Mouse (Mus musculus) heart, postnatal 36 days (tissue): ENCODE measurements around the gene Cdh20. TPM values are rescaled to one million over a fixed set of nuclear protein-coding genes. Genes with fewer than 3 reads are reported as not detected.
"Not testable (repeated sequence)": the region's sequence is repeated elsewhere in the genome, so short reads cannot be mapped to it uniquely, and the experiment has no call there.

Experiments used
- DNase-seq, 2 experiments: peaks; one replicate each; pipeline ENCODE4 v3.0.0; 2021 to 2022
- intact Hi-C: fragments of 180-260 bp; cut with DNase I; formaldehyde crosslinking; loops from one replicate; pipeline ENCODE4 v1.15.1; 2025
- total RNA-seq, 2 experiments: library from RNA; stranded (reverse); gene quantifications; 2 replicates each; pipeline ENCODE4 v1.2.3; 2021

Gene Cdh20
- total RNA-seq, 2 experiments from 2014 or later, result 0.62 to 1.4 TPM

DNA sequence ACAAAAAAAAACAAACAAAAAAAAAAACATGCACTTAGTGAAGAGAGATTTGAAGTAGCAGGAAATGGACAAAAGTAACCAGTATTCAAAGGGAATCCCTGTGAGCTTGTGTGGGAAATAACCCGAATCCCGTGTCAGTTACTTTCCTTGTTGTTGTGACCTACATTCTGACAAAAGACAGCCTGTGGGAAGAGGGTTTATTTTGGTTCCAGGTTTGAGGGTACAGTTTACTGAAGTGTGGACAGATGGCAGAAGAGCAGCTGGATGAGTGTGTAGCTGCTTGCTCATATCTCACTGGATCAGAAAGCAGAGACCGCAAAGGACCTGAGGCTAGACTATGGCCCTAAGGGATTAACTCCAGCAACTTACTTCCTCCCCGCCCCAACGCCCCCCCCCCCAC, 135.1 kb downstream of the Cdh20 start:
- no peak for DNase-seq
- intact Hi-C loops, result no loop called here

DNA sequence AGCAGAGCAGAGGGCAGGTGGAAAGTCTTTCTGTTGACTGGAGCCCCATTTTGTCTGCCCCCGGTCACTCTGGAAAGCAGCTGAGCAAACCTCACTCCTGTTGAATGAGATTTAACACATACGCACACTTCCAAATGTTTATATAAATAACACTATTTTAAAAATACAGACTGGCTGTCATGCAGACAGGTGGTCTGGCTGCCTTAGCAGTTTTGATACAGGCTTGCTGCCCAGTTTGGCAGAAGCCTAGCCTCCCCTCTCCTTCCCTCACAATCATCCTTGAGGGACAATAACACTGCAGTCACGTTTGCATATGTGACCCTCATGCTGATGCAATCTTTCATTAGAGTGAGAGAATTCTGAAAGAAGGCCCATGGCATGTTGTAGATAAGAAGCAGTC, 144.1 kb downstream of the Cdh20 start:
- intact Hi-C loops, result no loop called here
- no peak for DNase-seq

DNA sequence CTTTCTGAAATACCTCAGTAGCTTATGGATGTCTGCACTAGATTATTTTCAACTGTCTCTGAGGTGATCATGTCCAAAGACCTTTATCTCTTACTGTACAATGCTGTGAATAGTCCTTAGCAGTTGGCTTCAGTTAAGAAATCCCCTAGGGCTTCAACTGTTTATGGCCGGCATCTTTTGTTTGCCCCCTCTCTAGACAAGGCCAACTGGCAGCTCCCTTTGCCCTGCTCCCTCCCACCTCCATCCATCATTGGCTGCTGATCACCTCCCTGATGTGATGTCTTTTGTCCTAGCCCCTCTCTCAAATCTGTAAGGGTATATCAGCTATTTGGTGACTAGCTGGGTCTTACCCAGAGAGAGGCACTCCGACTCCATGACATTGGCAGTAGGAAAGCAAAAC, 148.2 kb downstream of the Cdh20 start:
- intact Hi-C loops, result no loop called here
- DNase-seq, result no peak

DNA sequence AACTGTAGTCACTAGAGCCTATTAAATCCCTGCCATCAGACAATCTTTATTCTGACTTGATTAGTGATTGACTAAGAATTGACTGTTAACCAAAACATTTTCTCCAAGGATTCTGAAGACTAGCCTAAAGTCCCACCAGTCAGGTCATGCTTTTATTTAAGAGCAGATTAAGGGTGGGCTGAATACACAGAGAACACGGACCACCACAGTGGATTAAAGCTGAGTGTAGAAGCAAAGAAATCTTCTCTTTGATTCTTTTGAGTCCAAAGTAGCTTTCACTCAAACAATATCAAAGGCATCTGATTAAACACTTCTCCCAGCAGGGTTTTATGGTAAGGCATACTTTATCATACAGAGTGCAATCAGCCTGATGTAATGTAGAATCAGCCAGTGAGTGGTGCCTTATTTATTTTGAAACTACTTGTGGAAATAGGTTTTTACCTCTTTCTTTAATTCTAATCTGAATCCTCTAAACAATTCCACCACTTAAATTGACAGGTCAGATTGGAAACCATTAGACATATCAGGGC, 149.0 kb downstream of the Cdh20 start:
- no peak for DNase-seq
- intact Hi-C loops, result no loop called here

DNA sequence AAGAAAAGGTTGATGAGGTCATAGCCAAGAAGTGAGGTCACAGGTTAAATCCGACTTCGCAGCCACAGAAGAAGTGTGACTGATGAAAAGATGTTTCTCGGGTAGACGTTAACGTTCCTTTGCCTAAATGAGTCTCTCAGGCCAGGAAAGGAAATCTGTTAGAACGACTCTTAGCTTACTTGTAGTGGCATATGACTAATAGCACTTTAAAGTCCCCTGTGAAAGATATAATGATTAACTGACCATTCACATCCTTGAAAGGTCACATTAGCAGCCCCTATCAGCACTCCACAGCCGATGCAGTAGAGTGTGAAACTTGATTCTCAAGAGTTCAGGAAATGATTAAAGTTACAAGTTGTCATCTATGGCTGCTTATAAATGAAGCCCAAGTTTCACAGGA, 164.7 kb downstream of the Cdh20 start:
- no peak for DNase-seq
- intact Hi-C loops, result no loop called here

DNA sequence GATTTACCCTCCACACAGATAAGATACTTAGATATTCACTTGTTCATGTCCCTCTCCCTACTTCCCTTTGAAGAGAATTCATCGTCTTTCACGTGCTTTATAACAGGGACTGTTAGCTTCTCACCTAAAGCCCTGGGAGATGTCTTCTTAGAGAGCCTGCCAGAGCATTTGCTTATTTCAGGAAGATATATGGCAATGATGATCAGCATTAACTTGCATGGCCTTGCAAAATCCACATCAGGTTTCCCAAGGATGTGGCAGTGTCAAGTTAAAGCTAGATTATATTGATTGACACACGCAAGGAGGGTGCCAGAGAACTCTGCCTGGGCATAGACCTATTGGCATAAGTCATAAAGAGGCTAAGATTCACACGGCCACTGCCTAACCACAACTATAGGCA, 168.6 kb downstream of the Cdh20 start:
- intact Hi-C loops, result no loop called here
- no peak for DNase-seq

DNA sequence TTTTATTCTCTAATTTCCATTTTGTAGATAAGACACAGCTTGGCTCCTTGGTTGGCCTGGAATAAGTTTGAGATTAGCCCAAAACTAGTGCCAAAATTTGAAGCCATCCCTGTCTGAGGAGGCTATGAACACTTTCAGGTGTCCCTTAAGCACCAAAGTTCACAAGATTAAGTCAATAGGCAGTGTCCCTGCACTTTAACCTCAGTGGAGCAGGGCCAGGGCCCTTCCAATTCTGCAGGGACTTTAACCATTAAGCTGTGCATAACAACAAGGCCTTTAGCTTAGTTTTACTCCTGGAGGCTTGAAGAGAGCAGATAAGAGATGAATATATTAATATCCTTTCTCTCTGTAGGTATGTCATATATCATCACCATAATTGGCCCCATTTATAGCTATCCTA, 170.8 kb downstream of the Cdh20 start:
- DNase-seq, result no peak
- intact Hi-C loops, result no loop called here

DNA sequence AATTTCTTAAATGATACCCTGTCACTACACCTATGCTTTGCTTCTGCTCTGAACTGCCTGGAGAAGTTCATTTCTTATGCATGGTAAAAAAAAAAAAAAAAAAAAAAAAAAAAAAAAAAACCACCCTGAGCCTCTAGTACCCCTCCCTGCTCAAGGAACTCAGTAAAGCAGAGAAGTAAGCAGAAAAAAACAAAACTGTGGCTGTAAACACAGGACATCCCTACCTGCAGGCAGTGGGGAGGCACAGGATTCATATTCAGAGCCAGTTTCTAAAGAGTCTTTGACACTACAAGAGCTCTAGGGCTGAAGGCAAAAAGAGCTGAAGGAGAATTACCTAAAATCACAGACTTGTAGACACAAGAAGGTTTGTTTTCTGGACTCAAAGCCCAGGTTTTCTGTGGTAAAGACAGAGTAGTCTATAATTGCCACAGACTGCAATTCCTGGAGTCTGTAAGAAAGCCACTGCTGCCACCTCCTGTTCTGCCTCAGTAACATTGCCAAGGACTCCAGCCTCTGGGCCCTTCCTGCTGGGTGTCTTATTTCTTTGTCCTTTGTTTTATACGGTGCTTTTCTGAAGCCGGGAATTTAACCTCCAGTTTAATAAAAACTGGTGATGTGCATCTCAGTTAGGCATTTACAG, 176.3 kb downstream of the Cdh20 start:
- intact Hi-C loops, result loop anchor here (1.0 to 10.0 kb wide), 2 partner anchors 188 to 320 kb away; no protein-coding TSS in a partner anchor
- peak; percentile 10 to 15 for DNase-seq

DNA sequence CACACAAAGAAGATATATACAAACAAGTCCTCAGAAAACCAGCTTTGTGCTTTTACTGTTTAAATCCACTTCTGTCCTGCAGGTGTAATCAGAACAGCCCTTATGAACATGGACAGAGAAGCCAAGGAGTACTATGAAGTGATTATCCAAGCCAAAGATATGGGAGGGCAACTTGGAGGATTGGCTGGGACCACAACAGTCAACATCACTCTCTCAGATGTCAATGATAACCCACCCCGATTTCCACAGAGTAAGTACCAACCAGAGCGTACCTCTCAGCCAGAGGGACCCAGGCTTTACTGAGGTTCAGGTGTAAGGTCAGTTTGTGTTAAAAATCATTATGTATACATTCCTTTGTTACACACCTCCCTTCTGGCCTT, 176.8 kb downstream of the Cdh20 start:
- DNase-seq, result no peak
- intact Hi-C loops, result loop anchor here (10.0 kb wide), 1 partner anchor 320 kb away; no protein-coding TSS in a partner anchor

DNA sequence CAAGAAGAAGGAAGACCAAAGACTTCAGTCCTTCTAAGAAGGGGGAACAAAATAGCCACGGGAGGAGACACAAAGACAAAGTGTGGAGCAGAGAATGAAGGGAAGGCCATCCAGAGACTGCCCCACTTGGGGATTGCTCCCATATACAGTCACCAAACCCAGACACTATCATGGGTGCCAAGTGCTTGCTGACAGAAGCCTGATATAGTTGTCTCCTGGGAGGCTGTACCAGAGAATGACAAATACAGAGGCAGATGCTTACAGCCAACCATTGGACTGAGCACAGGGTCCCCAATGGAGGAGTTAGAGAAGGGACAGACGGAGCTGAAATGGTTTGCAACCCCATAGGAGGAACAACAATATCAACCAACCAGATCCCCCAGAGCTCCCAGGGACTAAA, 181.3 kb downstream of the Cdh20 start:
- intact Hi-C loops, result loop anchor here (10.0 kb wide), 1 partner anchor 325 kb away; no protein-coding TSS in a partner anchor

DNA sequence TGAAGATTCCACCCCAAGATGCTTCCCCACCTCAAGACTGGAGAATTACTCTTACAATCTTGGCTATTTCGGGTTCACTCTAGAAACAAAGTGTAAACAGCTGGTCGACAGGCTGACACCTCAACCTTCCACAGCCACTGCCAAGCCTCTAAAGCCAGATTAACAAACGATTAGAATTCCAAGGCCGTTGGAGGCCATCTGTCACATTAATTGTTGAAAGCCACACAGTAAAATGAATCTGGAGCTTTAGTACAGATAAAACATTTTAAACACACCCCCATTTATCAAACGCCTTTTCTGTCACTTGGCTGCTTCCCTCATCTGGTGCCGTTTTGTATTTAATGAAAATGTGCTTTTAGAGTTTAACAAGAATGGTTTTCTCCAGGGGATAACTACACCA, 188.7 kb downstream of the Cdh20 start:
- intact Hi-C loops, result no loop called here
- no peak for DNase-seq

More for the DNA sequence above, 181.3 kb downstream of the Cdh20 start:
- DNase-seq, result not testable (repeated sequence)

DNA sequence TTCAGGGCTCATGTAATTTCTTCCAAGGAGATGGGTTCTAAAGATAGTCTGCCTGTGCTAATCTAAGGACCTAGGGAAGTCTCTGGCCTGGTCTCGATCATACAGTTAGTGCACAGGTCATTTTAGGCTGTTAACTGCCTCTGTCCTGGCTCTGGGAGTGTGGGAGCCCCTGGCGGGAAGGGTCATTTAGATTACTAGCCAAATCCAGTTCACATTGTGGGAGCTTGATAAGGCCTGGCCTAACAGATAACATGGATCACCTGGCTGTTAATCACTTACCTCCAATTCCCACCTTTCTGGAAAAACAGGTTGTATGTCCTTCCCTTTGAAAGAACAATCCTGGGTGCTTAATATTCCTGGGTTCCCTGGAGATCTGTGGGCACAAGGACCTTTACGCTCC, 193.3 kb downstream of the Cdh20 start:
- DNase-seq, result no peak
- intact Hi-C loops, result no loop called here

DNA sequence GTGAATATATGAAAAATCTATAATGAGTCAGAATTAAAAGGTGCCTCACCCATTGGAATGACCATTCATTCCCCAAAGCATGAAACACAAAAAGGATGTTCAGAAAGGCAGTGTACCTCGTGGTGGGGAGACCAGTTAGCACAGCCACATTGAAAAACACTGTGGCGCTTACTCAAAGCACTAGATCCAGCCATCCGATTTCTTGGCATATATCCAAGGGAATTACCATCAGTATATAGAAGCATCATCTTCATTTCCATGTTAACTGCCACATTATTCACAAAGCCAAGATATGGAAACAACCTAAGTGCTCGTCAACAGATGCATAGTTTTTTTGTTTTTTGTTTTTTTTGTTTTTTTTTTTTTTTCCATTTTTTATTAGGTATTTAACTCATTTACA, 193.9 kb downstream of the Cdh20 start:
- DNase-seq, result no peak
- intact Hi-C loops, result no loop called here

DNA sequence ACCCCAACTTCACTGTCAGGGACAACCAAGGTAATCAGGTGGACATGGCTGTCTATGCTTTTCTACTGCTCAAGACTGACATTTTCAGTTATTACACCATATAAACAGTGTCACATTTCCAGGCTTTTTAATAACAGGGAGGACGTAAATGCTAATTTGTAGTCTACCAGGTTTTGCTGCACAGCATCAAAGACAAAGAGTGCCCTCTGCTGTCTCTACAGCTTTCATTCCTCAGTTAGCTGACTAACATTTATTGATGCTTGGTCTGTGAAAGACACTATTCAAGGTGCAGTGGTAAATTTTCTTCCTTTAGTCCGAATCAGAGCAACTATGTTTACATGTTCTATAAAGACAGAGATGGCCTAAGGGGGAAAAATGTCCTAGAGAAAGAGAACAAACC, 210.7 kb downstream of the Cdh20 start:
- DNase-seq, result no peak
- intact Hi-C loops, result loop anchor here (2.0 kb wide), 1 partner anchor 1178 kb away; no protein-coding TSS in a partner anchor

DNA sequence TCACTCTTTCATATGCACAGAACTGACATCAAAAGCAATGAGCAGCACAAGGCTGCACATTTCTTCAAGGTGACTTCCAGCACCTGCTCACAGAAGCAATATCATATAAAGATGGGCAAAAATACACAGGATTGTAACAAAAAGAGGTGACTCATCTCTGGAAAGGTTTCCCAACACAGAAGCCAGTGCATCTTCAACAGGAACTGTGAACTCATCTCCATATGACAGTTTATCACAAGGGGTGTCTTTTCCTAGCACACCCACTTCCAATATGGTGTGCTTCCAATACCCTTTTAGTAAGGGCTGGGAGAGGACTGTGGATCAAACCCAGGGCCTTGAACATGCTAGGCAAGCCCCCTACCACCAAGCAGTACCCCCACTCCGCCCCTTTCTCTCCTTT, 211.9 kb downstream of the Cdh20 start:
- no peak for DNase-seq
- intact Hi-C loops, result no loop called here

DNA sequence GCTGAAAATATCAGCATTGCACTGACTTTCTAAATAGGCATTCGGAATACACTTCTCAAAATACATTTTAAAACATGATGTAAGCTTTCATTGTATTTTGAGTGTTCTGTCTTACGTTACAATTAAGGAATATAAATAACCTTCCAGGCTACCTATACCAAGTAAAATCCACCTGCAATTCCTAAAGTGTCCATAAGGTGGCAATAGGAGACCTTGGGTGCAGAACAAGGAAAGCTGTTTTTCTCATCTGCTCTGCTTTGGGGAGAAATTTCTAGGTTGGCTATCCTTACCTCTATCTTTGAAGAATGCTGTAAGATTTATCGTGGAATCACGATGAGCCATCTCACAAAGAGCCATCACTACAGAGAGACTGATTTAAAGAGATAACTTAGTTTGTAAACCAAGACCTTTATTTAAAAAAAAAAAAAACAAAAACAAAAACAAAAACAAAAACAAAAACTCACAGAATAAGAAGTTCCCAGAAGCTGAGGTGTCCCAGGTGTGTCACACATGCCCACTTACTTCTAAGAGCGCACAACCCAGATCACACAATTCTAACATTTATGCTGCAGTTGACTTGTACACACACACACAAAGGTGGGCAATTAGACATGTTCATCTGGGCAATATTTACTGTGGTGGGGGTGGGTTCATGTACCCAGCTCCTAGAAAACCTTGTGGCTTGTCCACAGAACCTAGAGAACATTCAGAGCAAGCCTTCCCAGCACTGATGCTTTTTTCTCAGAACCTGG, 218.1 kb downstream of the Cdh20 start:
- no peak for DNase-seq
- intact Hi-C loops, result loop anchor here (1.0 to 5.0 kb wide), 4 partner anchors 106 to 644 kb away; no protein-coding TSS in a partner anchor

DNA sequence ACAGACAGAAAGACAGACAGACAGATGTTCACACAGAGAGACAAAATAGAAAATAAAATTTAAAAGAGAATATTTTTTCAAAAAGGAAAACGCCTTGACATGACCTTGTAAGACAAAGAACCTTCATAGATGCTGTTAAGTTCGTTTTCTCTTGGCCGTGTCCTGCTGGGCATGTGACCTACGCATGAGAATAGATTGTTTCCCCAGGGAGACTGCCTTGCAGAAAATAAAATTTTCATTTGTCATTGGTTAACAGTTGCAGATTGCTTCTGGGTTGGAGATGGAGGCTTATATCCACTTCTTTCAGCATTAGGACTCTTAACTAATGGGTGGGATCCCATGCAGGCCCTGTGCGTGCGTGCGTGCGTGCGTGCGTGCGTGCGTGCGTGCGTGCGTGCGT, 219.2 kb downstream of the Cdh20 start:
- no peak for DNase-seq
- intact Hi-C loops, result loop anchor here (2.0 to 5.0 kb wide), 3 partner anchors 105 to 460 kb away; no protein-coding TSS in a partner anchor

DNA sequence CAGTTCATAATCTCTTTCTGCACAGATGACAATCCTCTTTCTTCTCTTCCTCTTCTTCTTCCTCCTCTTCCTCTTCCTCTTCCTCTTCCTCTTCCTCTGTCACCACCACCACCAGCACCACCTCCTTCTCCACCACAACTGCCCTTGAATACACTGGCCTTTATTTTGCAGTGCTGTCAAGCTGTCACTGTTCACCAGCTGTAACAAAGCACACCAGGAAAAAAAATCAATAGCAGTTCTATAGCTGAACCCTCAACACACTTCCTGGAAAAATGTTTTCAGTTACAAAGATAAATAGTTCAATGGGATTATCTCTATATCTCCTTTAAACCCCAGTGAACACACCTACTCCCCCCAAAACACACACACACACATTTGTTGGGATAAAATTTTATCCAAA, 224.1 kb downstream of the Cdh20 start:
- intact Hi-C loops, result no loop called here
- no peak for DNase-seq

DNA sequence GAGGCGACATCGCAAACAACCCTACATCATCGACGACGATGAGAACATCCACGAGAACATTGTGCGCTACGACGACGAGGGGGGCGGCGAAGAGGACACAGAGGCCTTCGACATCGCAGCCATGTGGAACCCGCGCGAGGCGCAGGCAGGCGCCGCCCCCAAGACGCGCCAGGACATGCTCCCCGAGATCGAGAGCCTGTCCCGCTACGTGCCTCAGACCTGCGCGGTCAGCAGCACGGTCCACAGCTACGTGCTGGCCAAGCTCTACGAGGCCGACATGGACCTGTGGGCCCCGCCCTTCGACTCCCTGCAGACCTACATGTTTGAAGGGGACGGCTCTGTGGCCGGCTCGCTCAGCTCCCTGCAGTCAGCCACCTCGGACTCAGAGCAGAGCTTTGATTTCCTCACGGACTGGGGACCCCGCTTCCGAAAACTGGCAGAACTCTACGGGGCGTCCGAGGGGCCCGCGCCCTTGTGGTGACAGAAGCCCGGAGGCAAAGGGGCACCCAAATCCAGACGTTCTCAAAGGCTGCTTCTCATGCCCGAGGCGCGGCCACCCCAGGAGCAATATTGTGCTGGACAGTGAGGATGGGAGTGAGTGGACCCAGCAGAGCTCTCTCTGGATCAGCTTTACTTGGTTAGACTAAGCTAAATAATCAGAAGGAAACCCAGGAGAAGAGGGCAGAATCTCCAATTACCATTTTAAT, 225.7 kb downstream of the Cdh20 start:
- intact Hi-C loops, result no loop called here
- peak; percentile 7 to 8 for DNase-seq

DNA sequence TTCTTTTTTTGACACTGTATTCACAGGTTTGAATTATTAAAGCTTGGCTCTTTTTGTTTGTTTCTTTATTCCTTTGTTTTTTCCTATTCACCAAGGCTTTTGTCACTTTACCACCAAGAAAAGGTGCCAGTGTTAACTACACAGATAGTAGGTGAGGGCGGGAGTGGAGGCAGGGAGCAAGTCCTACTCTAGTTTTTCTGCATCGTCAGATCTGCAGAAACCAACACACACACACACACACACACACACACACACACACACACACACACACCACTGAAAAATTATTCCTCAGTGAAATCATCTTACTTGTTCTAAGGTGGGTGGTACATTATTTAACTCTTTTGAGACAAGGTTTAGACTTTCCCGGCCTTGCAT, 226.3 kb downstream of the Cdh20 start:
- intact Hi-C loops, result no loop called here

DNA sequence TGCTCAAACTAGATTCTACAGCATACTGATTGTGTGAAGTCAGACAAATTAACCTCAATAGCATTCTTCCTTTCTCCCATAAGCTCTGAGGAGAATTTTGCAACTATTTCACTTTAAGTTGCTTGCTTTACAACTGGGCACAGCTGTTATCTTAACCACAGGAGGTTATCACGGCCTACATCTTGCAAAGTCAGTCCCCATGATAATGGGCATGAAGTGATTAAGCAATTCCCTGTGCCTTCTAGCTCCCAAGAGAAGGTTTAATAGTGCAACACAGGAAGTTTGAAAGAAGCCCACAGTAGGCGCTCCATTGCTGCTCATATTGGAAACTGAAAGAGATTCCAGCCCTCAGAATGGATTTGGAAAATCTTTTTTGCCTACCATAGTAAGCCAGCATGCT, 229.5 kb downstream of the Cdh20 start:
- no peak for DNase-seq
- intact Hi-C loops, result no loop called here

More for the DNA sequence above, 226.3 kb downstream of the Cdh20 start:
- no peak for DNase-seq
